Mouse (Mus musculus): ENCODE data around the gene Gm49416. TPM values are rescaled to one million over a fixed set of nuclear protein-coding genes. Genes with fewer than 3 reads are reported as not detected.
"Not testable (repeated sequence)": the region's sequence is repeated elsewhere in the genome, so short reads cannot be mapped to it uniquely, and the experiment has no call there.

Gene Gm49416
- total RNA-seq, 2 experiments from 2014 or later: 3.2 to 9.1 TPM

GRCm38 (mm10) chr19:8872266-8872840, 16.4 kb upstream of the Gm49416 start:
- DNase-seq (ENCODE audit: low spot score in 2 of 2): no peak

- no peak for DNase-seq (ENCODE audit: low spot score in 2 of 2)
These were observed 13.7 kb upstream of the Gm49416 start for GRCm38 (mm10) chr19:8875031-8875430.

GRCm38 (mm10) chr19:8880311-8881033, 8.3 kb upstream of the Gm49416 start, which contains the start of gene Uqcc3:
Gene Uqcc3 (minus strand): TSS chr19:8880923.
- peak; percentile 83 to 85 for DNase-seq (ENCODE audit: low spot score in 2 of 2)

- DNase-seq (ENCODE audit: low spot score in 2 of 2): no peak
These were observed 7.7 kb upstream of the Gm49416 start for GRCm38 (mm10) chr19:8881034-8881392.

- DNase-seq (ENCODE audit: low spot score in 2 of 2): no peak
These were observed 5.1 kb upstream of the Gm49416 start, which contains the start of the genes Lbhd1 and Gm49403 for GRCm38 (mm10) chr19:8883616-8884015. Gene Lbhd1 (plus strand): TSS chr19:8883732. Gene Gm49403 (plus strand): TSS chr19:8883930.

- DNase-seq (ENCODE audit: low spot score in 2 of 2): no peak
These were observed 1.7 kb upstream of the Gm49416 start for GRCm38 (mm10) chr19:8886916-8887584.

GRCm38 (mm10) chr19:8887585-8888463, 902 bp upstream of the Gm49416 start:
- DNase-seq (ENCODE audit: low spot score in 2 of 2): no peak

GRCm38 (mm10) chr19:8892829-8893766, 4.4 kb downstream of the Gm49416 start, which contains the start of gene Ints5:
Gene Ints5 (plus strand): TSS chr19:8893005.
- peak; percentile 82 to 83 for DNase-seq (ENCODE audit: low spot score in 2 of 2)

- DNase-seq (ENCODE audit: low spot score in 2 of 2): no peak
These were observed 6.8 kb downstream of the Gm49416 start for GRCm38 (mm10) chr19:8895397-8895960.

- not testable (repeated sequence) for DNase-seq (ENCODE audit: low spot score in 2 of 2)
These were observed 7.5 kb downstream of the Gm49416 start for GRCm38 (mm10) chr19:8896231-8896630.

GRCm38 (mm10) chr19:8897211-8897864, 8.6 kb downstream of the Gm49416 start:
- DNase-seq (ENCODE audit: low spot score in 2 of 2): peak in 1 of 2 experiments; percentile 45

- DNase-seq (ENCODE audit: low spot score in 2 of 2): peak; percentile 89 to 92
These were observed 9.3 kb downstream of the Gm49416 start, which contains the start of gene Ganab for GRCm38 (mm10) chr19:8897865-8898495. Gene Ganab (plus strand): TSS chr19:8898071.

GRCm38 (mm10) chr19:8898576-8898975, 9.8 kb downstream of the Gm49416 start:
- no peak for DNase-seq (ENCODE audit: low spot score in 2 of 2)

- no peak for DNase-seq (ENCODE audit: low spot score in 2 of 2)
These were observed 10.4 kb downstream of the Gm49416 start for GRCm38 (mm10) chr19:8899079-8899478.

- no peak for DNase-seq (ENCODE audit: low spot score in 2 of 2)
These were observed 14.7 kb downstream of the Gm49416 start for GRCm38 (mm10) chr19:8903412-8903811.

GRCm38 (mm10) chr19:8908531-8908930, 19.8 kb downstream of the Gm49416 start:
- DNase-seq (ENCODE audit: low spot score in 2 of 2): no peak

GRCm38 (mm10) chr19:8911810-8912209, 23.1 kb downstream of the Gm49416 start:
- no peak for DNase-seq (ENCODE audit: low spot score in 2 of 2)

GRCm38 (mm10) chr19:8914212-8914611, 25.5 kb downstream of the Gm49416 start:
- no peak for DNase-seq (ENCODE audit: low spot score in 2 of 2)

All from adrenal gland, adult 18-20 months (tissue).